Mouse (Mus musculus) kidney, adult 2 months (tissue): Measurements from ENCODE around the gene Itpr3.

Source experiments
- CTCF ChIP-seq: fragments of 200-500 bp; conservative IDR thresholded peaks from 2 replicates; pipeline ENCODE4 v1.5.1; 2011; ENCODE audit warnings: low read depth, mild to moderate bottlenecking, control low read depth, low read length, moderate library complexity, mixed read lengths; ENCODE audit not compliant: insufficient read depth, insufficient read length
- POLR2A ChIP-seq: fragments of 200-500 bp; IDR thresholded peaks from one replicate; pipeline ENCODE4 v1.6.1; 2011; ENCODE audit warnings: low read depth, low read length, control low read depth

GRCm38 (mm10) chr17:27110072-27110471 is 53.0 kb downstream of the Itpr3 start:
- TF ChIP-seq CTCF, result no peak
- TF ChIP-seq POLR2A, result no peak
